Mouse (Mus musculus) cerebellum, adult 2 months (tissue): ENCODE measurements around the gene Ptbp1. TPM values are rescaled to one million over a fixed set of nuclear protein-coding genes. Genes with fewer than 3 reads are reported as not detected.

ENCODE experiments used
- DNase-seq, 2 experiments: peaks; one replicate each; pipeline ENCODE4 v3.0.0; 2021
- H3K27ac ChIP-seq: fragments of 200-500 bp; 2 replicates; pipeline ENCODE4 v1.5.1; 2012; ENCODE audit warnings: low read length, control low read depth, inconsistent platforms; ENCODE audit not compliant: insufficient read depth
- H3K27me3 ChIP-seq: fragments of 200-500 bp; 2 replicates; pipeline ENCODE4 v1.6.1; 2012; ENCODE audit warnings: inconsistent platforms, mild to moderate bottlenecking, low read length, moderate library complexity; ENCODE audit not compliant: control insufficient read depth, insufficient read depth
- H3K4me1 ChIP-seq: fragments of 200-500 bp; 2 replicates; pipeline ENCODE4 v1.6.1; 2011; ENCODE audit warnings: low read length; ENCODE audit not compliant: control insufficient read depth, insufficient read depth
- H3K4me3 ChIP-seq: fragments of 200-500 bp; replicated peaks from 2 replicates; pipeline ENCODE3; 2011; ENCODE audit warnings: mild to moderate bottlenecking, low read depth, low read length, control low read depth; ENCODE audit not compliant: insufficient read depth
- CTCF ChIP-seq: fragments of 200-500 bp; IDR thresholded peaks from 2 replicates; pipeline ENCODE4 v1.5.1; 2011; ENCODE audit warnings: low read depth, mild to moderate bottlenecking, control low read depth, low read length, moderate library complexity, borderline replicate concordance; ENCODE audit not compliant: insufficient read depth
- POLR2A ChIP-seq: fragments of 200-500 bp; IDR thresholded peaks from 2 replicates; pipeline ENCODE4 v1.6.1; 2011; ENCODE audit warnings: low read length, control low read depth, borderline replicate concordance; ENCODE audit not compliant: insufficient read depth
- WGBS: fragments of 180-500 bp; shearing (Covaris S2); methylation state at CpG from one replicate; pipeline ENCODE4 v1.1.7; 2018; 5-methylcytosine and 5-hydroxymethylcytosine counted together
- polyA plus RNA-seq: library from polyadenylated mRNA; depleted of rRNA; stranded (reverse); fragments of >200 nt; gene quantifications from 2 replicates; pipeline ENCODE4 v1.2.3, GENCODE M21; 2012

Ptbp1 gene
- polyA plus RNA-seq, 1 experiment: 64.2 TPM

- DNase-seq: no peak
- Histone ChIP-seq H3K4me3 (no peak overlapping the region), H3K27me3 (no peaks in the 10 kb centered on the region), H3K4me1 (peaks cover 5% of the 10 kb centered on the region; the same call in 1 of the 2 replicates), H3K27ac (no peak overlapping the region)
- TF ChIP-seq CTCF: no peak
- TF ChIP-seq POLR2A: no peak
- 65% methylated on average over 2 of the region's 2 CpGs for WGBS
Observed at GRCm38 (mm10) chr10:79838151-79838550, 16.1 kb upstream of the Ptbp1 start.

DNA sequence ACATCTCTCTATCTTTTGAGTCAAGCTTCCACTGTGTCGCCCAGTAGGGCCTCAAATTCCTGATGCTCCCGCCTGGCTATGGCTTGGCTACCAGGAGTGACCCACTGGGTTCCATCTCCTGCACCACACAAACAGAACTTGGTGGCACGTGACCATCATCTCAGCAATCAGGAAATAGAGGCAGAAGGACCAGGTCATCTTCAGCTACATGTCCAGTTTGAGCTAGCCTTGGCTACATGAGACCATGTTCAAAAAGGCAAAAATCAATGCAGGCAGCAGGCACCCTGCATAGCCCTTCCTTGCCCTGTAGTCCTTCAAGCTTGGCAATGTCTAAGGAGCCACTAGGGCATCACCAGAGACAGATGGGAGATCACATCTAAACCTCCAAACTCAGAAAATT, 14.1 kb upstream of the Ptbp1 start:
- no peak for DNase-seq
- no peak overlapping the region for H3K4me3 ChIP-seq
- peak overlapping the region; percentile 46; the same call in 1 of the 2 replicates for H3K27ac ChIP-seq

GRCm38 (mm10) chr10:79840644-79841551, 13.3 kb upstream of the Ptbp1 start:
- DNase-seq: peak; percentile 64 to 68
- no peaks in the 10 kb centered on the region for H3K27me3 ChIP-seq
- peak overlapping the region; percentile 64; the same call in 1 of the 2 replicates for H3K27ac ChIP-seq
- TF ChIP-seq POLR2A (peak; percentile 23; the same call in 1 of the 2 replicates), CTCF (no peak)
- H3K4me3 ChIP-seq: peak overlapping the region; percentile 61
- WGBS: 2% methylated on average over 24 of the region's 24 CpGs
- peaks cover 5% of the 10 kb centered on the region; the same call in 1 of the 2 replicates for H3K4me1 ChIP-seq

More for the DNA sequence above, 14.1 kb upstream of the Ptbp1 start:
- 94% methylated on average over 3 of the region's 3 CpGs for WGBS
- TF ChIP-seq POLR2A: no peak
- TF ChIP-seq CTCF: no peak
- no peaks in the 10 kb centered on the region for H3K27me3 ChIP-seq
- H3K4me1 ChIP-seq: peaks cover 5% of the 10 kb centered on the region; the same call in 1 of the 2 replicates

GRCm38 (mm10) chr10:79842322-79842721, 11.9 kb upstream of the Ptbp1 start:
- H3K4me1 ChIP-seq: peaks cover 5% of the 10 kb centered on the region; the same call in 1 of the 2 replicates
- WGBS: 75% methylated on average over 3 of the region's 3 CpGs
- no peak overlapping the region for H3K27ac ChIP-seq
- no peak overlapping the region for H3K4me3 ChIP-seq
- no peak for DNase-seq
- H3K27me3 ChIP-seq: no peaks in the 10 kb centered on the region
- no peak for TF ChIP-seq CTCF

- Histone ChIP-seq H3K27me3 (no peaks in the 10 kb centered on the region), H3K27ac (no peak overlapping the region), H3K4me1 (peaks cover 5% of the 10 kb centered on the region; the same call in 1 of the 2 replicates), H3K4me3 (no peak overlapping the region)
- TF ChIP-seq CTCF: no peak
- no peak for TF ChIP-seq POLR2A
- 36% methylated on average over 6 of the region's 6 CpGs for WGBS
- no peak for DNase-seq
Observed at GRCm38 (mm10) chr10:79843476-79843875, 10.8 kb upstream of the Ptbp1 start.

- DNase-seq: no peak
- 75% methylated on average over 5 of the region's 5 CpGs for WGBS
- Histone ChIP-seq H3K4me1 (no peaks in the 10 kb centered on the region; the same call in 1 of the 2 replicates), H3K27ac (no peak overlapping the region), H3K4me3 (no peak overlapping the region), H3K27me3 (no peaks in the 10 kb centered on the region)
- TF ChIP-seq CTCF: no peak
- no peak for TF ChIP-seq POLR2A
Observed at GRCm38 (mm10) chr10:79846553-79846952, 7.7 kb upstream of the Ptbp1 start.

- DNase-seq: no peak
- no peak overlapping the region for H3K4me3 ChIP-seq
- no peaks in the 10 kb centered on the region for H3K27me3 ChIP-seq
- WGBS: 61% methylated on average over 8 of the region's 8 CpGs
- peaks cover 7% of the 10 kb centered on the region for H3K4me1 ChIP-seq
- TF ChIP-seq CTCF: no peak
- TF ChIP-seq POLR2A: no peak
- H3K27ac ChIP-seq: no peak overlapping the region
Observed at GRCm38 (mm10) chr10:79849941-79850628, 4.1 kb upstream of the Ptbp1 start.
